8 mouse cellular contexts compared by ENCODE assay signal in genomic region chr7:98120325-98120724, GRCm38 (mm10). TPM values are rescaled to one million over a fixed set of nuclear protein-coding genes. Genes with fewer than 3 reads are reported as not detected.
A peak's percentile ranks its signal among the peaks of the same experiment; 100 is the strongest.
DNase-seq lines count a peak whose midpoint lies in the region; ATAC-seq and TF ChIP-seq lines count a peak whose summit lies in the region.

No protein-coding gene starts in this region.

- H3K36me3 ChIP-seq in limb, embryonic 15.5 days: no peaks in the 10 kb centered on the region
- H3K36me3 ChIP-seq in midbrain, postnatal 0 days (ENCODE audit: insufficient read depth, low read length): peaks cover 16% of the 10 kb centered on the region
- H3K36me3 ChIP-seq in splenic B cell, adult 2 months (ENCODE audit: control insufficient read depth, insufficient read depth, low read length, poor library complexity, severe bottlenecking): no peaks in the 10 kb centered on the region

- 0 out of 2 replicates have a peak, but pooled peaks have one; percentile 30 for ATAC-seq in limb, embryonic 15.5 days (ENCODE audit: insufficient number of reproducible peaks, low FRiP score, low TSS enrichment, low read depth)
- ATAC-seq in midbrain, postnatal 0 days (ENCODE audit: low FRiP score): peak; percentile 74

- peak; percentile 80 for TF ChIP-seq CTCF in midbrain, postnatal 0 days (IDR thresholded peaks at IDR 0.05)

- peak; percentile 80 for DNase-seq in 3T3-L1 (ENCODE audit: low read depth, low spot score)
- DNase-seq in adrenal gland, adult 2 months: peak; percentile 78
- peak; percentile 56 for DNase-seq in embryo, embryonic 11.5 days (ENCODE audit: low read depth, low spot score)
- DNase-seq in heart, adult 8-10 months (ENCODE audit: low spot score): peak; percentile 55
- peak; percentile 67 to 75 for DNase-seq in kidney, adult 8-10 months
- DNase-seq in midbrain, postnatal 0 days (ENCODE audit: low spot score): peak; percentile 78
- peak; percentile 87 for DNase-seq in splenic B cell, adult 2 months (ENCODE audit: low read depth, low spot score)

- H3K27me3 ChIP-seq in limb, embryonic 15.5 days: no peaks in the 10 kb centered on the region
- no peaks in the 10 kb centered on the region for H3K27me3 ChIP-seq in midbrain, postnatal 0 days (ENCODE audit: insufficient read depth, low read length)
- no peaks in the 10 kb centered on the region for H3K27me3 ChIP-seq in splenic B cell, adult 2 months (ENCODE audit: control insufficient read depth, insufficient read depth, low read length, poor library complexity, severe bottlenecking)

- H3K9ac ChIP-seq in limb, embryonic 15.5 days: 0 out of 2 replicates have a peak overlapping the region, but pooled peaks have one; percentile 21
- no peak overlapping the region for H3K9ac ChIP-seq in midbrain, postnatal 0 days (replicated peaks; ENCODE audit: low read length, poor library complexity, severe bottlenecking)

- H3K4me3 ChIP-seq in limb, embryonic 15.5 days: peak overlapping the region; percentile 25
- H3K4me3 ChIP-seq in midbrain, postnatal 0 days (ENCODE audit: low read depth, low read length): no peak overlapping the region

- no peaks in the 10 kb centered on the region for H3K9me3 ChIP-seq in limb, embryonic 15.5 days
- H3K9me3 ChIP-seq in midbrain, postnatal 0 days (ENCODE audit: low read length): no peaks in the 10 kb centered on the region

- WGBS in limb, embryonic 15.5 days: 10% methylated on average over 7 of the region's 7 CpGs
- WGBS in midbrain, postnatal 0 days: 13% methylated on average over 7 of the region's 7 CpGs

- H3K27ac ChIP-seq in limb, embryonic 15.5 days: no peak overlapping the region
- no peak overlapping the region for H3K27ac ChIP-seq in midbrain, postnatal 0 days (ENCODE audit: low read depth, low read length)

- H3K4me2 ChIP-seq in limb, embryonic 15.5 days: peak overlapping the region; percentile 49
- peak overlapping the region; percentile 31 for H3K4me2 ChIP-seq in midbrain, postnatal 0 days (ENCODE audit: low read depth, low read length, poor library complexity, severe bottlenecking)

- H3K4me1 ChIP-seq in limb, embryonic 15.5 days: peaks cover 14% of the 10 kb centered on the region
- H3K4me1 ChIP-seq in midbrain, postnatal 0 days (ENCODE audit: insufficient read depth, low read length): no peaks in the 10 kb centered on the region

RNA-seq across cellular contexts. Expression of gene Myo7a, which starts 1.0 kb away (rescaled TPM):
- total RNA-seq in adrenal gland, adult 2 months (2021): 100 to 1,000 TPM; 140 to 146 TPM
- 136 and 180 TPM in 2 replicates for polyA plus RNA-seq in adrenal gland, adult 2 months (2012; rRNA removed)
- 1 to 10 TPM; 3.6 to 4.7 (median 4.3) TPM for total RNA-seq in heart, adult 8-10 months (2022)
- polyA plus RNA-seq in limb, embryonic 15.5 days (2015; fragmentation: Nextera tagmentation; extraction: Ambion mirVana): 8.0 and 8.1 TPM in 2 replicates
- total RNA-seq in midbrain, postnatal 0 days (2014; rRNA removed): 66.0 and 74.3 TPM in 2 replicates
- 11.1 and 14.6 TPM in 2 replicates for polyA plus RNA-seq in midbrain, postnatal 0 days (2015; fragmentation: Nextera tagmentation; extraction: Ambion mirVana)

RNA-seq across cellular contexts. Expression of gene Omp, which starts 25.0 kb away (rescaled TPM):
- total RNA-seq in adrenal gland, adult 2 months (2021): 1 to 10 TPM in 1 of 2 experiments, under 1 TPM in 1; 0.17 to 5.7 TPM
- polyA plus RNA-seq in adrenal gland, adult 2 months (2012; rRNA removed): 3.3 and 10.3 TPM in 2 replicates
- total RNA-seq in heart, adult 8-10 months (2022): under 1 TPM in 3 of 4 experiments, not detected in 1; 0.16 to 0.24 (median 0.20) TPM
- polyA plus RNA-seq in limb, embryonic 15.5 days (2015; fragmentation: Nextera tagmentation; extraction: Ambion mirVana): 0.18 and 0.45 TPM in 2 replicates
- total RNA-seq in midbrain, postnatal 0 days (2014; rRNA removed): 0.55 and 0.57 TPM in 2 replicates
- polyA plus RNA-seq in midbrain, postnatal 0 days (2015; fragmentation: Nextera tagmentation; extraction: Ambion mirVana): 0.22 and 0.46 TPM in 2 replicates

RNA-seq across cellular contexts. Expression of gene Capn5, which starts 57.7 kb away (rescaled TPM):
- 1 to 10 TPM; 4.1 to 6.1 TPM for total RNA-seq in adrenal gland, adult 2 months (2021)
- polyA plus RNA-seq in adrenal gland, adult 2 months (2012; rRNA removed): 8.4 and 11.2 TPM in 2 replicates
- total RNA-seq in heart, adult 8-10 months (2022): 1 to 10 TPM; 1.2 to 2.9 (median 1.6) TPM
- polyA plus RNA-seq in limb, embryonic 15.5 days (2015; fragmentation: Nextera tagmentation; extraction: Ambion mirVana): 10.1 and 11.5 TPM in 2 replicates
- 40.0 and 51.9 TPM in 2 replicates for total RNA-seq in midbrain, postnatal 0 days (2014; rRNA removed)
- polyA plus RNA-seq in midbrain, postnatal 0 days (2015; fragmentation: Nextera tagmentation; extraction: Ambion mirVana): 20.7 and 20.9 TPM in 2 replicates

Comparison
In these comparisons a context has a peak if more than half of its experiments do, and no peak if none do; other contexts are left out.
1. RNA of gene Myo7a, which starts 1.0 kb away (total RNA-seq): 140 to 146 TPM in adrenal gland, adult 2 months and 66.0 to 74.3 TPM in midbrain, postnatal 0 days; 3.6 to 4.7 TPM in heart, adult 8-10 months; every median in the first group is over 10 times any median in the second.
2. Peak in every context shown above with its lines, with median percentiles within 50 percentile points of each other: DNase-seq.